Mouse (Mus musculus) MEL (cell line): Measurements from ENCODE around the gene Sh2d1b2. TPM values are rescaled to one million over a fixed set of nuclear protein-coding genes. Genes with fewer than 3 reads are reported as not detected.
A peak's percentile ranks its signal among the peaks of the same experiment; 100 is the strongest.

Experiments
- DNase-seq: peaks from one replicate; pipeline ENCODE4 v3.0.0; 2011; ENCODE audit warnings: low read depth, low spot score
- H3K27ac ChIP-seq: 2 replicates; pipeline ENCODE4 v1.5.1; 2012; ENCODE audit warnings: low read depth, mild to moderate bottlenecking, control low read depth, low read length, moderate library complexity; ENCODE audit not compliant: control insufficient read depth
- H3K27me3 ChIP-seq, 2 experiments: fragments of 150-350 bp in 1 of 2; sonication (generic) in 1 of 2; 2 replicates each; pipeline ENCODE4 v1.6.1; 2012; ENCODE audit warnings: low read length in 2 of 2, mild to moderate bottlenecking in 2 of 2, improper control_type of control experiment in 1 of 2, moderate library complexity in 1 of 2; ENCODE audit not compliant: insufficient read depth in 2 of 2, control insufficient read depth in 1 of 2
- H3K36me3 ChIP-seq, 2 experiments: 2 replicates each; pipeline ENCODE4 v1.6.1; 2012 to 2014; ENCODE audit warnings: low read length in 2 of 2, improper control_type of control experiment in 1 of 2, inconsistent platforms in 1 of 2, mild to moderate bottlenecking in 1 of 2; ENCODE audit not compliant: insufficient read depth in 2 of 2, control insufficient read depth in 1 of 2
- H3K4me1 ChIP-seq, 2 experiments: fragments of 150-350 bp in 1 of 2; sonication (generic) in 1 of 2; 2 replicates each; pipeline ENCODE4 v1.6.1; 2012; ENCODE audit warnings: low read length in 2 of 2, improper control_type of control experiment in 1 of 2, mild to moderate bottlenecking in 1 of 2; ENCODE audit not compliant: insufficient read depth in 2 of 2, control insufficient read depth in 1 of 2
- H3K4me3 ChIP-seq, 2 experiments: fragments of 150-350 bp in 1 of 2; sonication (generic) in 1 of 2; 2 replicates each; pipeline ENCODE4 v1.5.1; 2012; ENCODE audit warnings: low read depth in 2 of 2, low read length in 2 of 2, mild to moderate bottlenecking in 2 of 2, moderate library complexity in 2 of 2, control low read depth in 1 of 2, improper control_type of control experiment in 1 of 2; ENCODE audit not compliant: control insufficient read depth in 1 of 2, insufficient read depth in 1 of 2
- H3K79me2 ChIP-seq: 2 replicates; pipeline ENCODE4 v1.6.1; 2012; ENCODE audit warnings: mild to moderate bottlenecking, low read length, moderate library complexity; ENCODE audit not compliant: control insufficient read depth, poor library complexity, insufficient read depth
- H3K9ac ChIP-seq: 2 replicates; pipeline ENCODE4 v1.6.1; 2012; ENCODE audit warnings: low read depth, mild to moderate bottlenecking, control low read depth, low read length, moderate library complexity; ENCODE audit not compliant: control insufficient read depth, poor library complexity, severe bottlenecking
- H3K9me3 ChIP-seq: fragments of 150-350 bp; sonication (generic); replicated peaks from 2 replicates; pipeline ENCODE4 v1.6.1; 2012; ENCODE audit warnings: mild to moderate bottlenecking, low read length, improper control_type of control experiment, moderate library complexity; ENCODE audit not compliant: insufficient read depth
- CTCF ChIP-seq, 3 experiments: IDR thresholded peaks in 2 of 3; conservative IDR thresholded peaks in 1 of 3; 2 replicates each; pipeline ENCODE4 v1.5.1; 2011 to 2012; ENCODE audit warnings: low read length in 3 of 3, low read depth in 2 of 3, mild to moderate bottlenecking in 2 of 3, improper control_type of control experiment in 1 of 3, inconsistent platforms in 1 of 3, mixed read lengths in 1 of 3, moderate library complexity in 1 of 3; ENCODE audit not compliant: control insufficient read depth in 1 of 3, insufficient read depth in 1 of 3, poor library complexity in 1 of 3, severe bottlenecking in 1 of 3
- ELF1 ChIP-seq: IDR thresholded peaks from 2 replicates; pipeline ENCODE4 v1.6.1; 2014; ENCODE audit warnings: low read depth, mild to moderate bottlenecking, inconsistent platforms, low read length, improper control_type of control experiment, moderate library complexity
- EP300 ChIP-seq, 2 experiments: IDR thresholded peaks; 2 replicates each; pipeline ENCODE4 v1.6.1; 2011; ENCODE audit warnings: improper control_type of control experiment in 2 of 2, low read length in 2 of 2, low read depth in 1 of 2, mild to moderate bottlenecking in 1 of 2
- GABPA ChIP-seq: IDR thresholded peaks from 2 replicates; pipeline ENCODE4 v1.6.1; 2012; ENCODE audit warnings: low read depth, mild to moderate bottlenecking, inconsistent platforms, low read length, improper control_type of control experiment, moderate library complexity
- MAFK ChIP-seq: IDR thresholded peaks from 2 replicates; pipeline ENCODE4 v1.6.1; 2011; ENCODE audit warnings: low read depth, mild to moderate bottlenecking, low read length, improper control_type of control experiment, borderline replicate concordance
- MAX ChIP-seq: IDR thresholded peaks from 2 replicates; pipeline ENCODE4 v1.6.1; 2011; ENCODE audit warnings: low read length, improper control_type of control experiment
- MXI1 ChIP-seq: IDR thresholded peaks from 2 replicates; pipeline ENCODE4 v1.6.1; 2011; ENCODE audit warnings: mild to moderate bottlenecking, low read depth, low read length, improper control_type of control experiment
- RAD21 ChIP-seq: IDR thresholded peaks from 2 replicates; pipeline ENCODE4 v1.6.1; 2011; ENCODE audit warnings: mild to moderate bottlenecking, low read depth, low read length, improper control_type of control experiment
- SMC3 ChIP-seq: IDR thresholded peaks from 2 replicates; pipeline ENCODE4 v1.6.1; 2011; ENCODE audit warnings: low read depth, low read length, improper control_type of control experiment
- TAL1 ChIP-seq: IDR thresholded peaks from 2 replicates; pipeline ENCODE4 v1.6.1; 2012; ENCODE audit warnings: mild to moderate bottlenecking, inconsistent platforms, low read length, moderate library complexity, mixed read lengths
- TCF12 ChIP-seq: IDR thresholded peaks from 2 replicates; pipeline ENCODE4 v1.6.1; 2014; ENCODE audit warnings: low read depth, mild to moderate bottlenecking, inconsistent platforms, low read length, improper control_type of control experiment, moderate library complexity
- UBTF ChIP-seq: IDR thresholded peaks from 2 replicates; pipeline ENCODE4 v1.6.1; 2012; ENCODE audit warnings: low read depth, mild to moderate bottlenecking, inconsistent platforms, low read length, improper control_type of control experiment, moderate library complexity, borderline replicate concordance; ENCODE audit not compliant: insufficient read depth
- ZC3H11A ChIP-seq: IDR thresholded peaks from 2 replicates; pipeline ENCODE4 v1.6.1; 2012; ENCODE audit warnings: low read depth, mild to moderate bottlenecking, inconsistent platforms, low read length, improper control_type of control experiment
- ZMIZ1 ChIP-seq: IDR thresholded peaks from 2 replicates; pipeline ENCODE4 v1.6.1; 2012; ENCODE audit warnings: low read depth, mild to moderate bottlenecking, inconsistent platforms, low read length, improper control_type of control experiment, moderate library complexity
- polyA plus RNA-seq, 2 experiments: library from polyadenylated mRNA; stranded (reverse) in 1 of 2; unstranded in 1 of 2; fragments of >175 nt in 1 of 2; fragments of >200 nt in 1 of 2; gene quantifications; 2 replicates each; pipeline versions ENCODE4 v1.2.1 to v1.2.4; 2012; ENCODE audit warnings: low replicate concordance in 2 of 2, low read depth in 1 of 2; ENCODE audit not compliant: insufficient read length in 2 of 2, insufficient read depth in 1 of 2, missing spikeins in 1 of 2
- total RNA-seq: library from RNA; depleted of rRNA; stranded (reverse); fragments of 300-350 nt; gene quantifications from 2 replicates; pipeline ENCODE4 v1.2.3, GENCODE M21; 2012

The Sh2d1b2 gene
- total and polyA plus RNA-seq, 3 experiments: not detected

DNA sequence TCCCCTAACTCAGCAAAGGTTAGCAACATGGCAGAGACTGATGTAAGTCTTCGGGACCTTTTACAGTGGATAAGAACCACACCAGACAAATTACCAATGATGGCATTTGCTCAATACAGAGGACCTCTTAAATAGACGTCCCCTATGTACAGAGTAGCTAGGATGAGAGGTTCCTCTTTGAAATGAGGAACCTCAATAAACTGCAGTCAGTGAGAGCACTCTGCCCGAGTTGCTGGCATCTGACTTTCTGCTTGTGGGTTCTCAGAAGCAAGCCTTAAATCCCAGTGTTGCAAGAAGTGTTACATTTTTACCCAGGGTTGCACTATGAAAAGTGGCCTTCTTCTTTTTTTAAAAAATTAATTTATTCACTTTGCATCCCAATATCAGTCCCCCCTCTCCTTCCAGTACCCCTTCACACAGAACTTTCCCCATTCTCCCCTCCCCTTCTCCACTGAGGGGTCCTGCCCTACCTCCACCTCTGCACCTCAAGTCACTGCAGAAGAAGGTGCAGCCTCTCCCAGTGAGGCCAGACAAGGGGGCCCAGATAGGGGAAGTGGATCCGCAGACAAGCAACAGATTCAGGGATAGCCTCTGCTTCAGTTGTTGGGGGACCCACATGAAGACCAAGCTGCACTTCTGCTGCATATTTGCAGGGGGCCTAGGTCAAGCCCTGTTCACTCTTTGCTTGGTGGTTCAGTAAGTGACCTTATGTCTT lies 50.0 kb downstream of the Sh2d1b2 start:
- Histone ChIP-seq H3K27ac (no peak overlapping the region), H3K4me3 (no peak overlapping the region), H3K9me3 (no peaks in the 10 kb centered on the region), H3K79me2 (no peaks in the 10 kb centered on the region), H3K9ac (no peak overlapping the region), H3K4me1 (no peaks in the 10 kb centered on the region), H3K36me3 (no peaks in the 10 kb centered on the region), H3K27me3 (no peaks in the 10 kb centered on the region)
- peak; percentile 54 for DNase-seq
- no peak for TF ChIP-seq GABPA
- no peak for TF ChIP-seq MAX
- TF ChIP-seq ZMIZ1: no peak
- no peak for TF ChIP-seq ELF1

DNA sequence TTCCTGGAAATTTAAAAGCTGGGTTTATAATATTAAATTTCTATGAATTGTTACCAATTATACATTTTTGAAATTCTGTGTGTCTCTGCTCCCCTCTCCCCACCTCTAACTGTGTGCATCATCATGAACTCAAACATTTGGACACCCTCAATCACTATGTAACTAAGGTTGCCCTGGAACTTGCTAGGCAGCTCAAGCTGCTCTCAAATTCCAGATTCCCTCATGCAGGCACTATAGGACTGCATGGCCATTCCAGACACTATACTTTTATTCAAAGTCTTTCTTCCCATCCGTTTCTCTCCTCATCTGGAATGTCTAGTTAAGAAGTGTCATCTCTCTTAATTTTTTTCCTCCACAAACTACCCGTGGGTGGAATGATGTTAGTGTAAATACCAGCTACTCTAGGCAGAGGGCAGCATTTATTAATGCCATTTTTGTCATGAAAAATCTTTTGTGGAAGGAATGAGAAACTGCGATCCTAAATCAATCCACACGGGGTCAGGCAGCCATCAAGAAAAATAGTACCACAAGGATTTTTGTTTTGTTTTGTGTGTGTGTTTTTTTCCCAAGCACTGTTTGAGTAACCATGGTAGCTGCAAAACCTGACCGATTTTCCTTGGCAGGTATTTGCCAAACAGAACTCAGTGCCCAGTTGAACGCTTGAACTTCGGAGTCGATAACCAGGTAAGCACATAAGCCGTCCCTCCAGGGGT lies 59.8 kb downstream of the Sh2d1b2 start:
- Histone ChIP-seq H3K4me1 (no peaks in the 10 kb centered on the region), H3K27me3 (no peaks in the 10 kb centered on the region; a peak in 1 of 4 replicates), H3K79me2 (no peaks in the 10 kb centered on the region), H3K4me3 (no peak overlapping the region), H3K9ac (no peak overlapping the region), H3K27ac (no peak overlapping the region), H3K9me3 (no peaks in the 10 kb centered on the region), H3K36me3 (no peaks in the 10 kb centered on the region)
- DNase-seq: peak; percentile 41
- TF ChIP-seq TCF12: no peak
- peak; percentile 78 for TF ChIP-seq RAD21
- peak; percentile 80 for TF ChIP-seq SMC3
- no peak for TF ChIP-seq EP300 (IDR thresholded peaks at IDR 0.05; ENCODE audit: low read depth in 1 of 2, low read length in 2 of 2)
- no peak for TF ChIP-seq TAL1
- no peak for TF ChIP-seq MXI1
- no peak for TF ChIP-seq UBTF
- peak; percentile 73 for TF ChIP-seq ZC3H11A
- TF ChIP-seq MAFK: no peak
- peak in 2 of 3 experiments; percentile 15 to 84; a peak in 3 of 6 replicates for TF ChIP-seq CTCF (IDR thresholded peaks at IDR 0.05 in 2 of 3, conservative IDR thresholded peaks at IDR 0.05 in 1 of 3; ENCODE audit: control insufficient read depth in 1 of 3, insufficient read depth in 1 of 3, low read depth in 2 of 3, low read length in 3 of 3, poor library complexity in 1 of 3, severe bottlenecking in 1 of 3)
